ENCODE assay signal across 9 mouse cellular contexts in the genomic region with DNA sequence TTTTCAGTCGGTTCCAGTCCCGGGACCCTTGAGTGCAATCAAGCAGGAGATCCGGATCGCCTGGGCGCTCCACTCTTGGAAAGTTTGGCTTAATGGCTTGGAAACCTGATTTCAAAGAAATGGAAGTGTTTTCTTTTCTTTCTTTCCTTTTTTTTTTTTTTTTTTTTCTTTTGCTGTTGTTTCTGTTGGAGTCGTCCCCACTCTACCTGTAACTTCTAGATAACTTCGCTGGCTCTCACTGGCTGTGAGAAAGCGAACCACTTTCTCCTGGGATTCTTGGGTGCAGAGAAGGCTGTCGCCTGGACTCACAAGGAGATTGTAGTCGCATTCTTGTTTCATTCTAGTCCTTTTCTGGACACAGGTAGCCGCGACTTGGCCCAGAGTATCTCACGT. TPM values are rescaled to one million over a fixed set of nuclear protein-coding genes. Genes with fewer than 3 reads are reported as not detected.
DNase-seq lines count a peak whose midpoint lies in the region; ATAC-seq lines count a peak whose summit lies in the region.
"Had no signal": no experiment of that assay in that cellular context is flagged by ENCODE, and none has a peak within 500 bp of the region (broad histone marks: within the 10 kb centered on the region; RNA-seq: fewer than 3 reads in every experiment).

No protein-coding gene starts in this region.

- no peak for DNase-seq in kidney, postnatal 10 days
- no peak for DNase-seq in limb, embryonic 10.5 days (ENCODE audit: low spot score)
- DNase-seq in neural tube, embryonic 10.5 days (ENCODE audit: extremely low spot score, low spot score): peak; percentile 14
- no peak for DNase-seq in urinary bladder, postnatal 36 days (ENCODE audit: low spot score in 2 of 2)
- no peak for DNase-seq in adrenal gland, postnatal 36 days
- no peak for DNase-seq in right cerebral cortex, postnatal 25 days

- H3K4me3 ChIP-seq in kidney, embryonic 16.5 days (ENCODE audit: low read length): peak overlapping the region; percentile 61
- H3K4me3 ChIP-seq in embryonic facial prominence, embryonic 13.5 days: peak overlapping the region; percentile 60
- peak overlapping the region; percentile 61 for H3K4me3 ChIP-seq in limb, embryonic 10.5 days

- H3K9ac ChIP-seq in kidney, embryonic 16.5 days (replicated peaks; ENCODE audit: low read length): peak overlapping the region; percentile 66
- H3K9ac ChIP-seq in embryonic facial prominence, embryonic 13.5 days: peak overlapping the region; percentile 75

- H3K36me3 ChIP-seq in kidney, embryonic 16.5 days (ENCODE audit: insufficient read depth, low read length): no peaks in the 10 kb centered on the region
- no peaks in the 10 kb centered on the region for H3K36me3 ChIP-seq in embryonic facial prominence, embryonic 13.5 days
- no peaks in the 10 kb centered on the region for H3K36me3 ChIP-seq in limb, embryonic 10.5 days

- peak overlapping the region; percentile 97 for H3K4me2 ChIP-seq in kidney, embryonic 16.5 days (replicated peaks; ENCODE audit: low read depth, low read length)
- peak overlapping the region; percentile 91 for H3K4me2 ChIP-seq in embryonic facial prominence, embryonic 13.5 days

- 9% methylated on average over 13 of the region's 13 CpGs for WGBS in kidney, embryonic 16.5 days
- WGBS in embryonic facial prominence, embryonic 13.5 days: 4% methylated on average over 13 of the region's 13 CpGs
- WGBS in limb, embryonic 10.5 days: 6% methylated on average over 13 of the region's 13 CpGs

- no peaks in the 10 kb centered on the region for H3K9me3 ChIP-seq in kidney, embryonic 16.5 days (ENCODE audit: low read length)
- no peaks in the 10 kb centered on the region for H3K9me3 ChIP-seq in embryonic facial prominence, embryonic 13.5 days
- no peaks in the 10 kb centered on the region for H3K9me3 ChIP-seq in limb, embryonic 10.5 days (replicated peaks)

- no peaks in the 10 kb centered on the region; the same call in 1 of the 2 replicates for H3K27me3 ChIP-seq in kidney, embryonic 16.5 days (ENCODE audit: insufficient read depth, low read length)
- peaks cover 11% of the 10 kb centered on the region; the same call in 1 of the 2 replicates for H3K27me3 ChIP-seq in embryonic facial prominence, embryonic 13.5 days
- peaks cover 18% of the 10 kb centered on the region for H3K27me3 ChIP-seq in limb, embryonic 10.5 days (ENCODE audit: low read depth, poor library complexity, severe bottlenecking)

- ATAC-seq in kidney, embryonic 16.5 days (ENCODE audit: low FRiP score, low TSS enrichment): no peak
- no peak for ATAC-seq in embryonic facial prominence, embryonic 13.5 days (ENCODE audit: insufficient number of reproducible peaks, insufficient read depth, low FRiP score, low TSS enrichment, low read depth)

- no peak overlapping the region for H3K27ac ChIP-seq in kidney, embryonic 16.5 days (ENCODE audit: low read length)
- no peak overlapping the region for H3K27ac ChIP-seq in embryonic facial prominence, embryonic 13.5 days
- H3K27ac ChIP-seq in limb, embryonic 10.5 days: peak overlapping the region; percentile 51; the same call in 1 of the 2 replicates

- H3K4me1 ChIP-seq in kidney, embryonic 16.5 days (ENCODE audit: insufficient read depth, low read length): 0 out of 2 replicates have a peak, but pooled peaks cover 3% of the 10 kb centered on the region
- H3K4me1 ChIP-seq in embryonic facial prominence, embryonic 13.5 days: peaks cover 6% of the 10 kb centered on the region; the same call in 1 of the 2 replicates
- H3K4me1 ChIP-seq in limb, embryonic 10.5 days: 0 out of 2 replicates have a peak, but pooled peaks cover 7% of the 10 kb centered on the region

RNA-seq across cellular contexts. Expression of gene Rab38, which starts 0.6 kb away (rescaled TPM):
- 3.2 and 3.8 TPM in 2 replicates for polyA plus RNA-seq in kidney, embryonic 16.5 days (2015; fragmentation: Nextera tagmentation; extraction: Ambion mirVana)
- 25.1 and 28.2 TPM in 2 replicates for polyA plus RNA-seq in embryonic facial prominence, embryonic 13.5 days (2015; fragmentation: Nextera tagmentation; extraction: Ambion mirVana)
- 4.6 and 4.9 TPM in 2 replicates for polyA plus RNA-seq in limb, embryonic 10.5 days (2016; fragmentation: Nextera tagmentation; extraction: Ambion mirVana)
- under 1 TPM; 0.40 to 0.56 TPM for total RNA-seq in adrenal gland, postnatal 36 days (2021)
- total RNA-seq: gastrocnemius, adult 18-20 months had no signal
